Mouse (Mus musculus) kidney, embryonic 16.5 days (tissue): ENCODE data around the gene Tmem33. TPM values are rescaled to one million over a fixed set of nuclear protein-coding genes. Genes with fewer than 3 reads are reported as not detected.

Source experiments
- ATAC-seq: fragments of 200-750 bp; cut with Nextera tagmentation; 2 replicates; pipeline ENCODE4 v1.8.0; 2017; ENCODE audit warnings: moderate TSS enrichment; ENCODE audit not compliant: low FRiP score, low TSS enrichment
- H3K27ac ChIP-seq: fragments of 300-500 bp; sonication (generic); 2 replicates; pipeline ENCODE4 v1.5.1; 2014; ENCODE audit warnings: low read length
- H3K27me3 ChIP-seq: fragments of 300-500 bp; sonication (generic); 2 replicates; pipeline ENCODE4 v1.6.1; 2014; ENCODE audit warnings: low read length, control low read depth, mixed read lengths; ENCODE audit not compliant: insufficient read depth
- H3K36me3 ChIP-seq: fragments of 300-500 bp; sonication (generic); 2 replicates; pipeline ENCODE4 v1.6.1; 2014; ENCODE audit warnings: low read length, control low read depth, mixed read lengths; ENCODE audit not compliant: insufficient read depth
- H3K4me1 ChIP-seq: fragments of 300-500 bp; sonication (generic); 2 replicates; pipeline ENCODE4 v1.6.1; 2014; ENCODE audit warnings: low read length, control low read depth, mixed read lengths; ENCODE audit not compliant: insufficient read depth
- H3K4me2 ChIP-seq: fragments of 300-500 bp; sonication (generic); replicated peaks from 2 replicates; pipeline ENCODE4 v1.6.1; 2014; ENCODE audit warnings: low read depth, low read length
- H3K4me3 ChIP-seq: fragments of 300-500 bp; sonication (generic); 2 replicates; pipeline ENCODE4 v1.5.1; 2014; ENCODE audit warnings: mild to moderate bottlenecking, low read length
- H3K9ac ChIP-seq: fragments of 300-500 bp; sonication (generic); replicated peaks from 2 replicates; pipeline ENCODE4 v1.6.1; 2014; ENCODE audit warnings: low read length
- H3K9me3 ChIP-seq: fragments of 300-500 bp; sonication (generic); 2 replicates; pipeline ENCODE4 v1.6.1; 2016; ENCODE audit warnings: low read length, control low read depth
- WGBS: fragments of 180-500 bp; shearing (Covaris S2); extraction: QIAGEN DNeasy Blood & Tissue Kit; methylation state at CpG from one replicate; pipeline ENCODE4 v1.1.7; 2014; 5-methylcytosine and 5-hydroxymethylcytosine counted together
- polyA plus RNA-seq: library from polyadenylated mRNA; unstranded; fragments of >200 nt; fragmentation: Nextera tagmentation; extraction: Ambion mirVana; gene quantifications from 2 replicates; pipeline ENCODE4 v1.2.1, GENCODE M21; 2015

Tmem33 gene
- 113 and 118 TPM in 2 replicates for polyA plus RNA-seq

GRCm38 (mm10) chr5:67260531-67261371 is at the start of gene Tmem33:
Gene Tmem33 (plus strand): TSS chr5:67260565.
- peak within 1 kb of the TSS; percentile 82 for H3K9ac ChIP-seq
- H3K36me3 ChIP-seq: peaks cover 15% of the 10 kb centered on the region
- no peaks in the 10 kb centered on the region for H3K27me3 ChIP-seq
- WGBS: under 1% methylated on average over 67 of the region's 67 CpGs
- H3K4me2 ChIP-seq: peak within 1 kb of the TSS; percentile 78
- peak within 1 kb of the TSS; percentile 87 for H3K4me3 ChIP-seq
- peak; percentile 93 for ATAC-seq
- H3K27ac ChIP-seq: peak within 1 kb of the TSS; percentile 88
- H3K9me3 ChIP-seq: no peaks in the 10 kb centered on the region
- H3K4me1 ChIP-seq: peaks cover 12% of the 10 kb centered on the region

GRCm38 (mm10) chr5:67213168-67213567 is 47.2 kb upstream of the Tmem33 start:
- Histone ChIP-seq H3K27ac (no peak overlapping the region), H3K9me3 (no peaks in the 10 kb centered on the region), H3K4me2 (no peak overlapping the region), H3K4me1 (peaks cover 6% of the 10 kb centered on the region; the same call in 1 of the 2 replicates), H3K27me3 (peaks cover 78% of the 10 kb centered on the region), H3K9ac (no peak overlapping the region), H3K4me3 (no peak overlapping the region), H3K36me3 (no peaks in the 10 kb centered on the region)
- 15% methylated on average over 5 of the region's 5 CpGs for WGBS
- peak; percentile 61; the same call in 1 of the 2 replicates for ATAC-seq

DNA sequence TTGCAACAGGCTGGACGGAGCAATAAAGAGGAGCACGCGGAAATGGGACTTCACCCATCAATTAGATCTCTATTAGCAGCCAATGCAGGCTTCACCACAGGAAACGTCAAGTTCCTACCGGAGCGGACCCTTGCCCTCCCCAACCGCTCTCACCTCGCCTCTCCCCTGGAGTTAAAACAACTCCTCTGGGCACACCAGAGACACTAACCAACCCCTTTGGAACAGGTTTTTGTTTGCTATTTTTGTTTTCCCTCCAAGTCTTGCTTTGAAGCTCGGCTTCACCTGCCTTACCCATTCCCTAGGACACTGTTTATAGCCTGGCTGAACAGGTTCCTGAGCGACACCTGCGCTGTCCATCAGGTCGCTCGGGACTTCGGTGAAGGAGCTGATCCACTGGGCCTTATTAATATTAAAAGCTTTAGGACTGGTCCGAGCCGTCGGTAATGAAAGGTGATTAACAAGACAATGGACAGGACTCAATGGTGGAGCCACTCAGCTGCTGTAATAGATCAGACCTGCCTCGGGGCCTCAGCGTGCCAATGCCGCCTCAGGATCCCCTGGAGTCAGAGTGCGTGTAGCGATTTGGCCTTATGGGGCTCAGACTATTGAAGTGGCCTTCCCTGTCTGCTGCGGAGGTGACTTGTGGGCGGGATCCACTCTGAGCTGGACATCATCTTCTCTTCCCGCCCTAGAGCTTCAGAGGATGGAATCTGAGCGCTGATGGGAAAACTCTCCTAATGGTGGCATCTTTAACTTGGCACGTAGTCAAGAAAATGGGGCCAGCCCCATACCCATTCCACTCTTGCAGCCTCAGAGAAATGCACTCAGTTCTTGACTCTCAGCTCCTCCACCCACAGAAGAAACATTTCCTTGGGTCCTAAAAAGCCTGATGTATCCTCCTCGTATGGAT is 45.0 kb upstream of the Tmem33 start:
- under 1% methylated on average over 28 of the region's 28 CpGs for WGBS
- Histone ChIP-seq H3K27me3 (peaks cover 89% of the 10 kb centered on the region), H3K4me1 (peaks cover 6% of the 10 kb centered on the region; the same call in 1 of the 2 replicates), H3K9ac (no peak overlapping the region), H3K4me2 (no peak overlapping the region), H3K9me3 (no peaks in the 10 kb centered on the region), H3K36me3 (no peaks in the 10 kb centered on the region), H3K4me3 (no peak overlapping the region), H3K27ac (no peak overlapping the region)
- no peak for ATAC-seq

DNA sequence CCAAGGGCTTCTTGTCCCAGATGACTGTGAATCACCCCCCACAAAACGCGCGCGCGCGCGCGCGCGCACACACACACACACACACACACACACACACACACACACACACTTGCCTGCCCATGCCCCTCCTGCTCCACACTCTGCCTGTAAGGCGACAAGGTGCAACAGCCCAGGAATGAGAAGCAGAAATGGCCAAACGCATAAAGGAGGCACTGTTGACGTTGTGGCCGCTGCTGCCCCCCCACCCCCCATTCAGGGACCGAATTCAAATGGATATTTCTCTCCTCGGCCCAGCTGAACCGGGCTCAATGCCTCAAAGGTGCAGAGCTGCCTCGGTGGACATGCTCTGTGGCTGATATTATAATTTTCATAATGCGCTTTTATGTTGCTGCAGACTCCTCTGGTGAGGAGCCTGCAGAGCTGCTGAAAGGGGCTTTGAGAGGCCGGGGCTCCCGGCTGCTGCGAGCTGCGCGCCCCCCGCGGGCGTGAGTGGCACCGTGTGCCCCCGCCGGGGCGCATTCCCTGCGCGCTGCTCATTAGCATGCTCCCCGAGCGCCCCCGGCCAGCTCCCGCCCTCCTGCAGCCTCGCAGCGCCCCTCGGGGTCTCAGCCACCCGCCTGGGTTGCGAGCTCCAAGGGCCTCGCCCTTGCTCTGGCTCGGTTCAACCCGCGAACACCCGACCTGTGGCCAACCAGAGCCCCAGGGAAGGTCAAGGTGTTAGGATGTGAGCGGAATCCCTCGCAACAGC is 44.2 kb upstream of the Tmem33 start:
- peaks cover 6% of the 10 kb centered on the region; the same call in 1 of the 2 replicates for H3K4me1 ChIP-seq
- no peak for ATAC-seq
- peak overlapping the region; percentile 16; the same call in 1 of the 2 replicates for H3K4me3 ChIP-seq
- no peak overlapping the region for H3K27ac ChIP-seq
- under 1% methylated on average over 49 of the region's 49 CpGs for WGBS
- H3K9ac ChIP-seq: no peak overlapping the region
- no peaks in the 10 kb centered on the region for H3K9me3 ChIP-seq
- no peaks in the 10 kb centered on the region for H3K36me3 ChIP-seq
- H3K27me3 ChIP-seq: peaks cover 89% of the 10 kb centered on the region
- H3K4me2 ChIP-seq: peak overlapping the region; percentile 1; the same call in 1 of the 2 replicates

GRCm38 (mm10) chr5:67216779-67217095 is 43.6 kb upstream of the Tmem33 start:
- Histone ChIP-seq H3K27me3 (peaks cover 91% of the 10 kb centered on the region), H3K4me3 (peak overlapping the region; percentile 16; the same call in 1 of the 2 replicates), H3K4me1 (peaks cover 6% of the 10 kb centered on the region; the same call in 1 of the 2 replicates), H3K4me2 (no peak overlapping the region; the same call in 1 of the 2 replicates), H3K36me3 (no peaks in the 10 kb centered on the region), H3K9ac (no peak overlapping the region), H3K9me3 (no peaks in the 10 kb centered on the region), H3K27ac (no peak overlapping the region)
- WGBS: under 1% methylated on average over 9 of the region's 9 CpGs
- ATAC-seq: no peak

DNA sequence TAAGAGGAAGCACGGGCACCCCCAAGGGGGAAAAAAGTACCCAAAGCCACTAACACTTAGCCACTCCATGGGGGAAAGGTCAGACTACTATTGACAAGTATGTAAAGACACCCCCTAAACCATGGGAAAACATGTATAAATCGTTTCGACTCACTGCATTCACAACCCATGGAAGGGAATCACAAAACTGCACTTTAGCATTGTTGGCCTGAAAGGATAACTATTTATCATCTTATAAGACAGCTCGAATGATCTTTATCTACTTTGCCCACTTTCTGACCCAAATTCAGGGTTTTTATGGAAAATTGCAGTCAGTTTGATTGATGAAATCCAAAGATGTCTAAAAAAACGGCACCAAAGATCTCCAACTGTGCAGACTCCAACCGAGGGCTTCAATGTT is 38.5 kb upstream of the Tmem33 start:
- no peak overlapping the region for H3K27ac ChIP-seq
- no peak overlapping the region for H3K4me3 ChIP-seq
- no peak for ATAC-seq

DNA sequence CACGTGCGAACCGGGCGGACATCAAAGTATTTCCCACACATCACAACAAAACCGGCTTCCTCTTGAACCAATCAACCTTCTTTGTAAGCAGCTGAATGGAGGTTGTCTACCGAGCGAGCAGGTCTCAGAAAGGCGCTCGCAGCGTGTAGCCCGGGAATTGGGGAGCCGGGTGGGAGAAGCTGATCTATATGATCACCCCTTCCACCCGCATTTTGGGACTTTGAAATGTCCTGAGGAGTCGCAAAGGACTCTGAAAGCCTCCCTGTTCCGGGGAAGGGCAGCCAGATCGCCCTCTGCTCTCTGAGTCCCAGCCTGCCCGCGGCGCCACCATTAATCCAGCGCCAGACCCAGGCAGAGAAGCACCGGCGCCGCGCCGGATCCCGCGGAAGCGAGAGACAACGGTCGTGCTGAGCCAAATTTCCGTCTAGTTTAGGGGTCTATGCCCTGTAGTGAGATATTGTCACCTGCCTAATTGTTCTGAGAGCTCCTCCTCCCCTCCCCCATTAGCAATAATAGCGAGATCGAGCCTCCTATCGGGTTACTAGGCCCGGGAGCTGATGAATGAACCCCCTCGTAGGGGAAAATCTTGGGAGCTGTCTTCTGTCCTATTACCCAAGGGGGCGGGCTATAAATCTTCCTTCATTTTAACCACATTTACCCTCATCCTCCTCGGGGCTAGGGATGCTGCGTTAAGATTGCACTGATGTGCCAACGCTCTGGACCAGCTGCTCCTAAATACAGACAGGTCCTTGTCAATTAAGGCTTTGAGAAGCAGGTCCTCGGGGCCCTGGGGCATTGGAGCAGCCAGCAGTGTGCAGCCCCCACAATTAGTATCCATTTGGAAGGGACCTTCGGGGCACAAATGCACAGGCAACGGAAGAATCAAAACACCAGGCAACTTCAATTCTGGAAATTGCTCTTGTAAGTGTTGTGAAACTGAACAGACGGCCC is 37.6 kb upstream of the Tmem33 start:
- 0 out of 2 replicates have a peak, but pooled peaks have one; percentile 42 for ATAC-seq
- H3K4me2 ChIP-seq: peak overlapping the region; percentile 45
- 1% methylated on average over 44 of the region's 44 CpGs for WGBS

More for the DNA sequence above, 38.5 kb upstream of the Tmem33 start:
- no peak overlapping the region for H3K4me2 ChIP-seq
- peaks cover 91% of the 10 kb centered on the region for H3K27me3 ChIP-seq
- WGBS: 8% methylated on average over 6 of the region's 6 CpGs
- peaks cover 7% of the 10 kb centered on the region for H3K9me3 ChIP-seq
- H3K36me3 ChIP-seq: no peaks in the 10 kb centered on the region
- H3K4me1 ChIP-seq: 0 out of 2 replicates have a peak, but pooled peaks cover 6% of the 10 kb centered on the region
- H3K9ac ChIP-seq: no peak overlapping the region

DNA sequence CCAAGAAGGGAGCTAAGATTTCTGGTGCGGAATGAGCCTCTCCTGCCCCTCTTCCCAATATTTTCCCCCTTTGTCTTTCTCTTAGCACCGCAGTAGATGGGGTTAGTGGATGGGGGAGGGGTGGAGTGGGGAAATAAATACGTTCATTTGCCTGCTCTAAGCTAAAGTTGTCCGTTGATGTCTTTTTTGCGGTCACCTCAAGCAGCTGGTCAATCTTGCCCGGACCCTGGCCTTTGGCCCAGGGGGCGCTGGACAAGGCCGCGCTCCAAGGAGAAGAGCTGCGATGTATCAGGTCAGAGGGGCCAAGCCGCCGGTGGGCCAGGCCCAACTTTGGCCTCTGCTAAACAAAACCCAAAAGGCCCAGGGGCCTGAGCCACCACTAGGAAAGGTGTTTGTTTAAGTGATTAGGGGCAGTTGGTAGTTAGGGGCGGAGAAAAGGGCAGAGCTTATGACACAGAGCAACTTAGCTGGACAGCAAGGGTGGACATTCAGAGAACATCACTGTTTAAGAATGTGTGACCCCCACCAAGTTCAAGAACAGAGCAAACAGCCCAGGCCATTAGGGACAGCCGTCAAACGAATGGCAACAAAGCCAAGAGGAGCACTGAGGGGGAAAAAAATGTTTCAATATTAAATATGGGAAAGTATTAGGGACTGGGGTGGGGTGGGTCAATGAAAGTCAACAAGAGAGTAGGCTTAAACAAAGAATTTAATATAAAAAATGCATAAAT is 36.8 kb upstream of the Tmem33 start:
- H3K4me3 ChIP-seq: no peak overlapping the region
- peaks cover 95% of the 10 kb centered on the region for H3K27me3 ChIP-seq
- H3K9ac ChIP-seq: no peak overlapping the region
- H3K36me3 ChIP-seq: no peaks in the 10 kb centered on the region
- no peak overlapping the region for H3K27ac ChIP-seq
- no peak for ATAC-seq
- WGBS: 2% methylated on average over 15 of the region's 15 CpGs
- H3K9me3 ChIP-seq: peaks cover 7% of the 10 kb centered on the region
- H3K4me2 ChIP-seq: no peak overlapping the region
- peaks cover 11% of the 10 kb centered on the region for H3K4me1 ChIP-seq

More for the DNA sequence above, 37.6 kb upstream of the Tmem33 start:
- no peak overlapping the region for H3K27ac ChIP-seq
- H3K4me3 ChIP-seq: peak overlapping the region; percentile 34
- H3K36me3 ChIP-seq: no peaks in the 10 kb centered on the region
- H3K4me1 ChIP-seq: 0 out of 2 replicates have a peak, but pooled peaks cover 6% of the 10 kb centered on the region
- peaks cover 7% of the 10 kb centered on the region for H3K9me3 ChIP-seq
- H3K9ac ChIP-seq: no peak overlapping the region
- H3K27me3 ChIP-seq: peaks cover 95% of the 10 kb centered on the region
